Mouse (Mus musculus): Measurements from ENCODE around the gene Gm49342. TPM values are rescaled to one million over a fixed set of nuclear protein-coding genes. Genes with fewer than 3 reads are reported as not detected.
"Not testable (repeated sequence)": the region's sequence is repeated elsewhere in the genome, so short reads cannot be mapped to it uniquely, and the experiment has no call there.

Gene Gm49342
- polyA plus RNA-seq, 1 experiment from 2014 or later: not detected

GRCm38 (mm10) chr14:50924281-50925064, 19.8 kb upstream of the Gm49342 start, which contains the start of the genes Osgep and Apex1:
TSS of gene Osgep (minus strand) at chr14:50924893.
TSS of gene Apex1 (plus strand) at chr14:50924968.
- peak within 1 kb of the TSS; percentile 80 for H3K4me3 ChIP-seq
- no peaks in the 10 kb centered on the region for H3K9me3 ChIP-seq
- peak within 1 kb of the TSS; percentile 94 for H3K27ac ChIP-seq
- peaks cover 9% of the 10 kb centered on the region; the same call in 1 of the 2 replicates for H3K4me1 ChIP-seq
- H3K27me3 ChIP-seq (ENCODE audit: insufficient read depth, poor library complexity, severe bottlenecking): no peaks in the 10 kb centered on the region
- under 1% methylated on average over 57 of the region's 57 CpGs for WGBS
- DNase-seq (ENCODE audit: low spot score): peak; percentile 98
- H3K36me3 ChIP-seq: peaks cover 46% of the 10 kb centered on the region

GRCm38 (mm10) chr14:50925111-50925920, 19.0 kb upstream of the Gm49342 start:
- Histone ChIP-seq H3K27me3 (ENCODE audit: insufficient read depth, poor library complexity, severe bottlenecking) (no peaks in the 10 kb centered on the region), H3K36me3 (peaks cover 39% of the 10 kb centered on the region)
- WGBS: 1% methylated on average over 38 of the region's 38 CpGs

GRCm38 (mm10) chr14:50927366-50927765, 17.0 kb upstream of the Gm49342 start:
- no peak overlapping the region for H3K4me3 ChIP-seq
- peaks cover 16% of the 10 kb centered on the region; the same call in 1 of the 2 replicates for H3K4me1 ChIP-seq
- no peak overlapping the region for H3K27ac ChIP-seq
- no peaks in the 10 kb centered on the region for H3K27me3 ChIP-seq (ENCODE audit: insufficient read depth, poor library complexity, severe bottlenecking)
- no peak for DNase-seq (ENCODE audit: low spot score)
- no peaks in the 10 kb centered on the region for H3K9me3 ChIP-seq
- 84% methylated on average over 3 of the region's 3 CpGs for WGBS
- H3K36me3 ChIP-seq: peaks cover 35% of the 10 kb centered on the region

More at GRCm38 (mm10) chr14:50925111-50925920, 19.0 kb upstream of the Gm49342 start:
- DNase-seq (ENCODE audit: low spot score): no peak
- peak overlapping the region; percentile 94 for H3K27ac ChIP-seq
- H3K4me3 ChIP-seq: peak overlapping the region; percentile 80
- H3K4me1 ChIP-seq: peaks cover 16% of the 10 kb centered on the region; the same call in 1 of the 2 replicates
- no peaks in the 10 kb centered on the region for H3K9me3 ChIP-seq

GRCm38 (mm10) chr14:50929951-50930350, 14.4 kb upstream of the Gm49342 start:
- 19% methylated on average over 10 of the region's 10 CpGs for WGBS
- H3K4me3 ChIP-seq: peak overlapping the region; percentile 98
- peaks cover 35% of the 10 kb centered on the region for H3K36me3 ChIP-seq
- H3K27ac ChIP-seq: peak overlapping the region; percentile 96
- H3K9me3 ChIP-seq: no peaks in the 10 kb centered on the region
- H3K4me1 ChIP-seq: peaks cover 11% of the 10 kb centered on the region; the same call in 1 of the 2 replicates
- H3K27me3 ChIP-seq (ENCODE audit: insufficient read depth, poor library complexity, severe bottlenecking): no peaks in the 10 kb centered on the region
- no peak for DNase-seq (ENCODE audit: low spot score)

GRCm38 (mm10) chr14:50930377-50930753, 14.0 kb upstream of the Gm49342 start:
- DNase-seq (ENCODE audit: low spot score): no peak
- H3K4me3 ChIP-seq: peak overlapping the region; percentile 98
- peaks cover 11% of the 10 kb centered on the region; the same call in 1 of the 2 replicates for H3K4me1 ChIP-seq
- no peaks in the 10 kb centered on the region for H3K27me3 ChIP-seq (ENCODE audit: insufficient read depth, poor library complexity, severe bottlenecking)
- peak overlapping the region; percentile 96 for H3K27ac ChIP-seq
- H3K36me3 ChIP-seq: peaks cover 35% of the 10 kb centered on the region
- under 1% methylated on average over 37 of the region's 38 CpGs for WGBS
- H3K9me3 ChIP-seq: no peaks in the 10 kb centered on the region

GRCm38 (mm10) chr14:50930754-50931492, 13.4 kb upstream of the Gm49342 start, which contains the start of the genes Pip4p1 and Pnp:
TSS of gene Pip4p1 (minus strand) at chr14:50930856.
TSS of gene Pnp (plus strand) at chr14:50931082.
- H3K27ac ChIP-seq: peak within 1 kb of the TSS; percentile 96
- peaks cover 35% of the 10 kb centered on the region for H3K36me3 ChIP-seq
- DNase-seq (ENCODE audit: low spot score): peak; percentile 100
- H3K4me1 ChIP-seq: peaks cover 11% of the 10 kb centered on the region; the same call in 1 of the 2 replicates
- WGBS: under 1% methylated on average over 68 of the region's 68 CpGs
- peak within 1 kb of the TSS; percentile 98 for H3K4me3 ChIP-seq
- H3K9me3 ChIP-seq: no peaks in the 10 kb centered on the region
- H3K27me3 ChIP-seq (ENCODE audit: insufficient read depth, poor library complexity, severe bottlenecking): no peaks in the 10 kb centered on the region

GRCm38 (mm10) chr14:50931493-50932020, 12.8 kb upstream of the Gm49342 start:
- 10% methylated on average over 12 of the region's 12 CpGs for WGBS
- Histone ChIP-seq H3K4me3 (peak overlapping the region; percentile 98), H3K27ac (peak overlapping the region; percentile 96), H3K4me1 (peaks cover 9% of the 10 kb centered on the region; the same call in 1 of the 2 replicates), H3K27me3 (ENCODE audit: insufficient read depth, poor library complexity, severe bottlenecking) (no peaks in the 10 kb centered on the region), H3K36me3 (peaks cover 29% of the 10 kb centered on the region), H3K9me3 (no peaks in the 10 kb centered on the region)
- no peak for DNase-seq (ENCODE audit: low spot score)

- no peak for DNase-seq (ENCODE audit: low spot score)
- Histone ChIP-seq H3K4me3 (no peak overlapping the region), H3K27me3 (ENCODE audit: insufficient read depth, poor library complexity, severe bottlenecking) (no peaks in the 10 kb centered on the region), H3K9me3 (no peaks in the 10 kb centered on the region), H3K36me3 (no peaks in the 10 kb centered on the region), H3K27ac (no peak overlapping the region), H3K4me1 (no peaks in the 10 kb centered on the region)
- WGBS: 65% methylated on average over 1 of the region's 1 CpGs
These were observed 7.7 kb upstream of the Gm49342 start for GRCm38 (mm10) chr14:50936649-50937048.

- Histone ChIP-seq H3K4me3 (no peak overlapping the region), H3K9me3 (no peaks in the 10 kb centered on the region), H3K27me3 (ENCODE audit: insufficient read depth, poor library complexity, severe bottlenecking) (no peaks in the 10 kb centered on the region), H3K4me1 (no peaks in the 10 kb centered on the region), H3K36me3 (no peaks in the 10 kb centered on the region), H3K27ac (no peak overlapping the region)
- WGBS: 79% methylated on average over 3 of the region's 3 CpGs
- DNase-seq (ENCODE audit: low spot score): no peak
These were observed 6.0 kb upstream of the Gm49342 start for GRCm38 (mm10) chr14:50938119-50938908.

- no peak overlapping the region for H3K4me3 ChIP-seq
- 36% methylated on average over 2 of the region's 2 CpGs for WGBS
- no peaks in the 10 kb centered on the region for H3K27me3 ChIP-seq (ENCODE audit: insufficient read depth, poor library complexity, severe bottlenecking)
- H3K9me3 ChIP-seq: no peaks in the 10 kb centered on the region
- H3K36me3 ChIP-seq: no peaks in the 10 kb centered on the region
- 0 out of 2 replicates have a peak, but pooled peaks cover 2% of the 10 kb centered on the region for H3K4me1 ChIP-seq
- no peak overlapping the region for H3K27ac ChIP-seq
- DNase-seq (ENCODE audit: low spot score): no peak
These were observed 5.4 kb upstream of the Gm49342 start for GRCm38 (mm10) chr14:50938940-50939339.

GRCm38 (mm10) chr14:50944668-50945033, 334 bp downstream of the Gm49342 start:
- Histone ChIP-seq H3K27ac (peak overlapping the region; percentile 87), H3K4me3 (peak overlapping the region; percentile 55)
- H3K36me3 ChIP-seq; H3K27me3 ChIP-seq (ENCODE audit: insufficient read depth, poor library complexity, severe bottlenecking); H3K9me3 ChIP-seq; H3K4me1 ChIP-seq: not testable (repeated sequence)
- WGBS: under 1% methylated on average over 15 of the region's 15 CpGs
- DNase-seq (ENCODE audit: low spot score): peak; percentile 80
